Mouse (Mus musculus): Measurements from ENCODE around the gene Aif1.

DNA sequence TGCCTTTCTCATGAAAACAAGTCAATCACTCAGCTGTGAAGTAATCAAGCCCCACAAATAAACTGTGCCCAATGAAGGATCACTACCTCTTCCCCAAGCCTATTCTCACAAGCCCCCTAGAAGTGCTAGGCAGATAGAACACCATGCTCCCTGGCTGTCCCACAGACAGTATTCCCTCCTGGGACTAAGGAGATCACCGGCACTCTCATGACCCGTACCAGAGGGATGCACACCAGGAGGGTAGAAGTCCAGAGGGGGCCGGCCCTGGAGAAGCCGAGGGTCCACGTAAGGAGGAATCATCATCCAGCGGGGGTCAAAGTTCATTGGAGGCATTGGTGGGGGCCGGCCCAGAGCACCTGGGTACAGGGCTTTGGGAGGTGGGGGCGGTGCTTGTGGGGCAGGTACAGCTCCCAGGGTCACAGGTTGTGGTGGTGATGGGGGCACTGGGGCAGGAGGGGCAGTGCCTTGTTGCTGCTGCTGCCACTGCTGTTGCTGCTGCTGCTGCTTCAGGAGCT is 18.1 kb downstream of the Aif1 start:
- TF ChIP-seq CTCF (IDR thresholded peaks at IDR 0.05; ENCODE audit: low read depth, low read length) (no peak), POLR2A (IDR thresholded peaks at IDR 0.05; ENCODE audit: insufficient read depth, low read length) (no peak), EP300 (IDR thresholded peaks at IDR 0.05; ENCODE audit: insufficient read depth, low read depth, low read length) (no peak)
